Mouse (Mus musculus) lung, embryonic 15.5 days (tissue): ENCODE measurements at regions not wholly inside any gene's neighbourhood (a gene's known extent, or its start where the extent isn't known, plus 50 kb on each side); places are given as distances from the start of the nearest gene placed in this dataset.

Experiments
- ATAC-seq: fragments of 200-750 bp; cut with Nextera tagmentation; 2 replicates; pipeline ENCODE4 v1.8.0; 2017; ENCODE audit warnings: moderate number of reproducible peaks, borderline replicate concordance; ENCODE audit not compliant: low FRiP score, low TSS enrichment; ENCODE audit errors: extremely low read depth
- H3K27ac ChIP-seq: fragments of 300-500 bp; sonication (generic); 2 replicates; pipeline ENCODE4 v1.5.1; 2015; ENCODE audit warnings: moderate library complexity, mild to moderate bottlenecking, inconsistent platforms
- H3K27me3 ChIP-seq: fragments of 300-500 bp; sonication (generic); 2 replicates; pipeline ENCODE4 v1.6.1; 2015; ENCODE audit warnings: inconsistent platforms
- H3K36me3 ChIP-seq: fragments of 300-500 bp; sonication (generic); 2 replicates; pipeline ENCODE4 v1.6.1; 2015; ENCODE audit warnings: inconsistent platforms
- H3K4me1 ChIP-seq: fragments of 300-500 bp; sonication (generic); 2 replicates; pipeline ENCODE4 v1.6.1; 2015; ENCODE audit warnings: inconsistent platforms
- H3K4me2 ChIP-seq: fragments of 300-500 bp; sonication (generic); 2 replicates; pipeline ENCODE4 v1.6.1; 2015; ENCODE audit warnings: inconsistent platforms, mild to moderate bottlenecking, moderate library complexity
- H3K4me3 ChIP-seq: fragments of 300-500 bp; sonication (generic); 2 replicates; pipeline ENCODE4 v1.5.1; 2015; ENCODE audit warnings: mild to moderate bottlenecking, inconsistent platforms
- H3K9ac ChIP-seq: fragments of 300-500 bp; sonication (generic); 2 replicates; pipeline ENCODE4 v1.6.1; 2015; ENCODE audit warnings: inconsistent platforms
- H3K9me3 ChIP-seq: fragments of 300-500 bp; sonication (generic); 2 replicates; pipeline ENCODE4 v1.6.1; 2016; ENCODE audit warnings: inconsistent platforms
- WGBS: fragments of 180-500 bp; shearing (Covaris S2); methylation state at CpG from one replicate; pipeline ENCODE4 v1.1.7; 2015; 5-methylcytosine and 5-hydroxymethylcytosine counted together

DNA sequence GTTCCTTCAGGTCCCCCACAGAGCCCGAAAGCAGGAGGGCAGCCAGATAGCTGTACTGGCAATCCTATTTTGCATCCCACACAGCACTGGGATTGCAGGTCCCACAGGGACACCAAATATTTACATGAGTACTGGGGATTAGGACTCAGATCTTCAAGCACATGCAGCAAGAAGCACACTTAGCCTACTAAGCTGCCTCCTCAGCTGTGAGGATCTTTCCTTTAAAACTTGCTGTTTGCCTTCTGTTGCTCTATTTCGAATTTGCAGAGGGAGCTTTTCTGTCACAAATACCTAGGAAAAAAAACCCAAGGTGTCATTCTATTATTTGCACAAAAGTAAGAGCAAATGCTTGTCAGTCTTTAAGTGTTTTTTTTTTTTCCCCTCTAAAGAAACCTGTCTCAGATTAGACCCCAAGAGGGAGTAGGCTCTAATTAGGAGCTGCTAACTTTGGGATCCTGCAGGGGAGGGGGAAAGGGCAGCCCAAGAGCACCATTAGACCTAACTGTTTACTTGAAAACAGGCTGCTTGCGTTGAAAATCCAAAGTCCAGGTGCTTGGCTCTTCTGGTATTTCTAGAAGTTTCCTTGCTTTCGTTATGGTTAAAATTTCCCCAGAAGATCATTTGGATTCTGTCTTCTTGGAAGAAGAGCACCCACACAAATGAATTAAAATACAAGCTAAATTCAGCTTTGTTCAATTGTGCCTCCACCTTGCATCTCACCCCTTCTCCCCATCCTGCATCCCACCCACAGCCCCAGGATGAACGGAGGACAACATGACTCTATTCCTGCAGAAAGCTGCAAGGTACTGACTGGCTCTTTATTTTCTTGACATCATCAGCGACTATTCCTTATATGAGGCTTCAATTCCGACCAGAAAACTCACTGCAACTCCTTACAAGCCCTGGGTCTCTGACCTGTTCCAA lies 215.5 kb downstream of the Kcnj2 start:
- H3K36me3 ChIP-seq: no peaks in the 10 kb centered on the region
- H3K4me1 ChIP-seq: no peaks in the 10 kb centered on the region
- ATAC-seq: no peak
- no peaks in the 10 kb centered on the region for H3K9me3 ChIP-seq
- no peak overlapping the region for H3K4me3 ChIP-seq
- H3K9ac ChIP-seq: no peak overlapping the region
- no peak overlapping the region for H3K27ac ChIP-seq
- no peaks in the 10 kb centered on the region for H3K27me3 ChIP-seq
- H3K4me2 ChIP-seq: no peak overlapping the region
- WGBS: 47% methylated on average over 7 of the region's 7 CpGs

- Histone ChIP-seq H3K36me3 (no peaks in the 10 kb centered on the region), H3K4me1 (no peaks in the 10 kb centered on the region), H3K27me3 (no peaks in the 10 kb centered on the region), H3K27ac (no peak overlapping the region), H3K9me3 (no peaks in the 10 kb centered on the region), H3K4me2 (no peak overlapping the region), H3K9ac (no peak overlapping the region), H3K4me3 (no peak overlapping the region)
- no peak for ATAC-seq
- WGBS: 56% methylated on average over 2 of the region's 2 CpGs
Measured at GRCm38 (mm10) chr11:111282283-111282682, 216.3 kb downstream of the Kcnj2 start.

- H3K4me3 ChIP-seq: no peak overlapping the region
- no peak for ATAC-seq
- H3K27ac ChIP-seq: no peak overlapping the region
- no peak overlapping the region for H3K4me2 ChIP-seq
- H3K4me1 ChIP-seq: no peaks in the 10 kb centered on the region
- no peaks in the 10 kb centered on the region for H3K27me3 ChIP-seq
- no peaks in the 10 kb centered on the region for H3K36me3 ChIP-seq
- no peaks in the 10 kb centered on the region for H3K9me3 ChIP-seq
- no peak overlapping the region for H3K9ac ChIP-seq
Measured at GRCm38 (mm10) chr11:111290537-111290936, 224.6 kb downstream of the Kcnj2 start.

DNA sequence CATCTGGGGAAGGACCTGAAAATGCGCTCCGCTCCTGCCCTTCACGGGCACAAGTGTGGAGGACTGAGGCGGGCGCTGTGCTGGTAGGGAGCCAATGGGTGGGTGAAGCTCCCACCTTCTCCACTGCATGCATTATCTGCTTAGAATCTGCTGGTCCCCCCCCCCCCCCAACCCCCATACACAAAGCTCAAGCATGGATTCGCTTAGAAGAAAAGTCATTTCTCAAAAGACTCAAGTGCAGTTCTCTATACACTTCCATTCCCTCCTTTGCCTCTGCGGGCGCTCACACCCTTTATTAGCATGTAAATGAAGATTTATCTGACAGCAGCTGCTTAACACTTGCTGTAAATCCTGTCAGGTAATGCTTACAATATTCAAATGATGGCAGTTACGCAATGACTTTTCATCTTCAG lies 230.4 kb downstream of the Kcnj2 start:
- Histone ChIP-seq H3K36me3 (no peaks in the 10 kb centered on the region), H3K27ac (no peak overlapping the region), H3K4me3 (no peak overlapping the region), H3K9me3 (no peaks in the 10 kb centered on the region), H3K27me3 (no peaks in the 10 kb centered on the region), H3K4me2 (no peak overlapping the region), H3K9ac (no peak overlapping the region), H3K4me1 (no peaks in the 10 kb centered on the region)
- no peak for ATAC-seq
- WGBS: 33% methylated on average over 9 of the region's 9 CpGs

- Histone ChIP-seq H3K36me3 (no peaks in the 10 kb centered on the region), H3K9ac (no peak overlapping the region), H3K4me3 (no peak overlapping the region), H3K27ac (no peak overlapping the region), H3K27me3 (no peaks in the 10 kb centered on the region), H3K9me3 (no peaks in the 10 kb centered on the region), H3K4me1 (no peaks in the 10 kb centered on the region), H3K4me2 (no peak overlapping the region)
- 31% methylated on average over 3 of the region's 3 CpGs for WGBS
- no peak for ATAC-seq
Measured at GRCm38 (mm10) chr11:111312802-111313201, 246.8 kb downstream of the Kcnj2 start.

DNA sequence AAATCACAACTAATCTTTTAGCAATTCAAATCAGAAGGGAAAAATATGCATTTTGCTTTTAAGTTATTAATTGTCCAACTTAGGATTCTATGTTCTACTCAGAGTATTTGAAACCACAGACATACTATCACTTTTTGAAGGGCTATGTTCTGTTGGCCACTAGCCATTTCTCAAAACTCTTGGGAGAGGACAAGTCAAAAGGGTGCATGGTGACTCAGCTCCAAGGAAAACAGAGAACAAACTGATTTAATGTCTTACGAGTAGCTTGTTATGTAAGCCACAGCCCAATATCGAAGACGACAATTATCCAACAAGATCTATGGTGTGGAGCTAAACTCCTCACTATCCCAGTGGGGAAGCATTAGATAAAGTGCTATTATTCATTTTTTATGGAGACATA lies 247.6 kb downstream of the Kcnj2 start:
- H3K4me1 ChIP-seq: no peaks in the 10 kb centered on the region
- H3K27ac ChIP-seq: no peak overlapping the region
- H3K9ac ChIP-seq: no peak overlapping the region
- no peaks in the 10 kb centered on the region for H3K27me3 ChIP-seq
- H3K9me3 ChIP-seq: no peaks in the 10 kb centered on the region
- no peak overlapping the region for H3K4me2 ChIP-seq
- no peak for ATAC-seq
- 68% methylated on average over 3 of the region's 3 CpGs for WGBS
- no peak overlapping the region for H3K4me3 ChIP-seq
- no peaks in the 10 kb centered on the region for H3K36me3 ChIP-seq

- Histone ChIP-seq H3K4me1 (no peaks in the 10 kb centered on the region), H3K9me3 (no peaks in the 10 kb centered on the region), H3K27ac (no peak overlapping the region), H3K9ac (no peak overlapping the region), H3K4me3 (no peak overlapping the region), H3K36me3 (no peaks in the 10 kb centered on the region), H3K4me2 (no peak overlapping the region), H3K27me3 (no peaks in the 10 kb centered on the region)
- ATAC-seq: no peak
- WGBS: 52% methylated on average over 5 of the region's 5 CpGs
Measured at GRCm38 (mm10) chr11:111321576-111321975, 255.6 kb downstream of the Kcnj2 start.

- Histone ChIP-seq H3K27ac (no peak overlapping the region), H3K9me3 (no peaks in the 10 kb centered on the region), H3K4me3 (no peak overlapping the region), H3K4me2 (no peak overlapping the region), H3K27me3 (no peaks in the 10 kb centered on the region), H3K9ac (no peak overlapping the region), H3K36me3 (no peaks in the 10 kb centered on the region), H3K4me1 (no peaks in the 10 kb centered on the region)
- ATAC-seq: no peak
- WGBS: 80% methylated on average over 5 of the region's 5 CpGs
Measured at GRCm38 (mm10) chr11:111324453-111325010, 258.6 kb downstream of the Kcnj2 start.

GRCm38 (mm10) chr11:111326915-111327314 lies 261.0 kb downstream of the Kcnj2 start:
- no peak overlapping the region for H3K4me3 ChIP-seq
- no peaks in the 10 kb centered on the region for H3K27me3 ChIP-seq
- 57% methylated on average over 3 of the region's 3 CpGs for WGBS
- ATAC-seq: no peak
- H3K27ac ChIP-seq: no peak overlapping the region
- H3K9ac ChIP-seq: no peak overlapping the region
- H3K4me1 ChIP-seq: no peaks in the 10 kb centered on the region
- H3K4me2 ChIP-seq: no peak overlapping the region
- no peaks in the 10 kb centered on the region for H3K9me3 ChIP-seq
- no peaks in the 10 kb centered on the region for H3K36me3 ChIP-seq

GRCm38 (mm10) chr11:111328258-111328657 lies 262.3 kb downstream of the Kcnj2 start:
- Histone ChIP-seq H3K4me1 (no peaks in the 10 kb centered on the region), H3K4me3 (no peak overlapping the region), H3K9ac (no peak overlapping the region), H3K27me3 (no peaks in the 10 kb centered on the region), H3K36me3 (no peaks in the 10 kb centered on the region), H3K9me3 (no peaks in the 10 kb centered on the region), H3K27ac (no peak overlapping the region), H3K4me2 (no peak overlapping the region)
- ATAC-seq: no peak
- WGBS: 57% methylated on average over 1 of the region's 1 CpGs

DNA sequence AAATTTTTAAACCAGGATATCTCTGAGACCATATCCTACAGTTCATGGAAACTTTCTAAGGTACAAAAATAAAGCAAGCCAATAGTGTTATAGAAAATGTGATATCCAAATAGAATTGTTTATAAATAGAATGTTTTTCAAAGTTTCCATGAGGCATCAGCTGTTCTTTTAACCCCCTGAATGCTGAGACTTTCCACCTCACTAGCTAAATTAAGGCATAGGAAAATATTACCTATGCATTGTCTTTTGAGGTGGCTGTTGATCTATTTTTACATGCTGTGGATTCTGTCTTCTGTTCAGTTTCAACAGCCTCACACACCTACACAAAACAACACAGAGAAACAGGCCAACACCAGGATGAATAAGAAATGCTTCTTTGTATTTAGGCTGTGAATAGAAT lies 265.6 kb downstream of the Kcnj2 start:
- Histone ChIP-seq H3K27ac (no peak overlapping the region), H3K4me2 (no peak overlapping the region), H3K4me3 (no peak overlapping the region), H3K9ac (no peak overlapping the region), H3K9me3 (no peaks in the 10 kb centered on the region), H3K27me3 (no peaks in the 10 kb centered on the region), H3K4me1 (no peaks in the 10 kb centered on the region), H3K36me3 (no peaks in the 10 kb centered on the region)
- no peak for ATAC-seq

DNA sequence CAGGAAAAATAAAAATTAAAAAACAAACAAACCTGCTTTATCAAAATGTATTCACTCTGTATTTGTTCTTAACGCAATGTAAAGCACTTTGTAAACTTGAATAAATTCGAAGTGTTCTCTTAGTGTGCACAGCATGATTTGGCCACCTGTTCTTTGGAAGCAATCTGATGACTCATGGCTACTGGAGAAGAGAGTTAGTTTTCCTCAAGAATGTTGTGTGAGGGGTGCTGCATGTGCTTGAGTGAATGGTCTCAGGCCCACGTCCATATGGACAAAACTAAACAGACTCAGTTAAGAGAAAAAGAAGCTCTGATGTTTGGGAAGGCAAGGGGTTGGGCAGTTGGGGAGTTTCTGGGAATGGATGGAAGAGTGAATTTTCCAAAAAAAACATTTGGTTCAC lies 267.1 kb downstream of the Kcnj2 start:
- WGBS: 59% methylated on average over 3 of the region's 3 CpGs
- no peaks in the 10 kb centered on the region for H3K4me1 ChIP-seq
- H3K27ac ChIP-seq: no peak overlapping the region
- no peak overlapping the region for H3K4me3 ChIP-seq
- no peak overlapping the region for H3K9ac ChIP-seq
- H3K4me2 ChIP-seq: no peak overlapping the region
- H3K27me3 ChIP-seq: no peaks in the 10 kb centered on the region
- ATAC-seq: no peak
- H3K9me3 ChIP-seq: no peaks in the 10 kb centered on the region
- no peaks in the 10 kb centered on the region for H3K36me3 ChIP-seq
